Mouse (Mus musculus): ENCODE results near the gene Selenop.
"Not testable (repeated sequence)": the region's sequence is repeated elsewhere in the genome, so short reads cannot be mapped to it uniquely, and the experiment has no call there.

Gene Selenop

DNA sequence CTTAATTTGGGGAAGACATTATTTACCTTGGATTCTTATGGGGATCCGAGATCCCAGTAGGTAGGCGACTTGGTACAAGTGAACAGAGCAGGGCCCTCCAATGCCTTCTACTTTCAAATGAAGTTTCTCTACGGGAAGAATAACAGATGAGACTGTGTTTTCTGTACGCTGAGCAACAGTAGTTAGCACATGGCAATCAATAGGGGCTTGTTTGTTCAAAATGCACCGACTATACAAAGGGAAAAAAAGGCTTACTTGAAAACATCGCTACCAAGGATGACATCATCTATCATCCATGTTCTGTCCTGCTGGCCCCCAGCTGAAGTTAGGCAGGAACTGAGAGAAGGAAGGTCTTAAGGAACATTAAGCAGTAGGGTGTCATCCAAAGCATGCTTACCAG, at the start of gene Selenop:
Gene Selenop, plus strand, starts transcription at position 301 of the 400 bp plus-strand sequence.
- in situ Hi-C loops (cut with MboI, MseI): no loop called here

DNA sequence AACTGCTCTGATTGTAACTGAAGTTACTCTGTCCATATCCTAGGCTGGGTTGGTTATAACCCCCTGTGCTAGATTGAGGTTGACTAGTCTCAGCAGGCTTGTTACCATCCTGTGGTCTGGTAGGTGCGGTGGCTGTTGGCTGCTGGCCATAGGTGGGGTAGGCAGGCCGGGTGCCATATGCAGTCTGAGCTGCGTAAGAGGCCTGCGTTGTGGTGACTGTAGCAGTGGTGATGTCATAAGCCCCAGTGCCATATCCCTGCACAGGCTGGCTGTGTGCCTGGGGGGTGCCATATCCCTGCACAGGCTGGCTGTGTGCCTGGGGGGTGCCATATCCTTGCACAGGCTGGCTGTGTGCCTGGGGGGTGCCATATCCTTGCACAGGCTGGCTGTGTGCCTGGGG, 49.7 kb upstream of the Selenop start:
- in situ Hi-C loops (cut with MboI, MseI): loop anchor here (10.0 kb wide), 1 partner anchor 206 kb away; no protein-coding TSS in a partner anchor

DNA sequence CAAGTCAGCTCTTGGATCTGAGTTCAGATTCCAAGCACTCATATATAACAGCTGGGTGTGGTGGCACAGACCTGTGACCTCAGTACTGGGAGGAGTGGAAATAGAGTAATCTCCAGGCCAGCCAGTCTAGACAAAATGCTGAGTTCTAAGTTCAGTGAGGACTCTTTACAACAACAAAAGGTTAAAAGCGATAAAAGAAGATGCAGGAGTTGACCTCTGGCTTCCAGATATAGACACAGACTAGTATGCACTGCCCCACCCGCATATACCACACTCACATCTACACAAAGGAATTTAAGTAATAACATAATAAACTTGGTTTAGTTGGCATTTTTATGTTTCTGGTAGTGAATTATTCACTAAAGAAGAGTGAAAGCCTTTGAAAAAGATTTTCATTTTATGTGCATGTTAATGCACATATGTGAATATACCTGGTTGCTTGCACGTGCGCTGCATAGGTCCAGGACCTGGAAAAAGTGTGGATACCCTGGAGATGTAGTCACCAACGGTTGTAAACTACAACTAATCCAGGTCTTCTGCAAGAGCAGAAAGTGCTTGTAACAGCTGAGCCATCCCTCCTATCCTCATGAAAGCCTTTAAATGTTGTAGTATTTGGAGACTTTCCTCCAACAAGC, 45.4 kb upstream of the Selenop start:
- in situ Hi-C loops (cut with MboI, MseI): no loop called here

DNA sequence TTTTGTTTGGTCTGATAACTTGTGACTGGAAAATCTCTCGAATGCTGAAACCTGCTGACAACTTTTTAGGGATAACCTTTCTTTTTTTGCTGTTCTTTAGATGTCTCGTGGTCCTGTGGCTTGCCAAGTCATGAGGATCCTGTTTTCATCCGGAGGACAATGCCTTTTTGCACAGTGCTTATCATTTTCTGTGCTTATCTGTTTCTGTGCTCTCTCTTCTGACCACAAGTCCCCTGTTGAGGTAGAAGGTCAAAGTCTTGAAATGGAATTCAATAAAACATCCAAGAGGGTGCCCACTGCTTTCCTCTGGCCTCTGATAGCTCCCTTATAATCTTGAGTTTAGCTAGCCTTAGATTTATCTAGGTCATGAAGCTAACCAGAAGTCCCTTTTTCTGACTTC, 41.8 kb upstream of the Selenop start:
- in situ Hi-C loops (cut with MboI, MseI): no loop called here

DNA sequence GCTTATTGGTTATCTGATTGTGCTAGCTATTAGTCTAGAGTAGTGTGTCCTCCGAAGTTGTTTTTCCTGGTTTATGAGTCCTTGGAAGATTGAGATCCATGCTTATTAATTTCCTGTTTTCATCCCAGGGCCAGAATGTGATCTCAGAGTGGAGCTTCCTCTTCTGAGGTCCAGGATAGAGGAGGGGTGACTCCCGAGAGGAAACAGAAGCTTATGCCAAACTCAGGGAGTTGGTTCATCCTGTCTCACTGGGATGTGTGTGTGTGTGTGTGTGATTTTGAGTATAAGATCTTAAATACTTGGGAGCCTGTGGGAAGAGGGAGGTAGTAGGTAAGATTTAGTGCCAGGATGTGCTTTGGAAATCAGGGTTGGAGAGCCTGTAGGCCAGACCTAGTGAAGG, 40.2 kb upstream of the Selenop start:
- in situ Hi-C loops (cut with MboI, MseI): no loop called here

DNA sequence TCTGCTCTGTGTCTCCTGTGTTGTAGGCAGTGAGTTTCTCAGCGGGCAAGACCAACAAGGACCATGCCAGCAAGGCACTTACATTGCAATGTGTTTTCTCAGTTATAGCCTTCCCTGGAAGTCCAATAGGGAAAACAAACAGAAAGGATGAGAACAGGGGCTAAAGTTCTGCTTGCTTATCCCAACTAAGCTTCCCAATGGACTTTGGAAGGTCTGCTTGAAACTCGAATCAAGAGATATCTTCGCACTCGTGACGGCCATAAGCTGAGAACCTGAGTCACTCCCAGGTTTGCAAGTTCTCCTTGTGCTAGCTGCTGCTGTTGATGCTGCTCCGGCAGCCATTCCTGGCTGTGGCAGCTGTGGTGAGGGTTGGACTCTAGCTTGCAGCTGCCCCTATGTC, 39.4 kb upstream of the Selenop start:
- in situ Hi-C loops (cut with MboI, MseI): no loop called here

DNA sequence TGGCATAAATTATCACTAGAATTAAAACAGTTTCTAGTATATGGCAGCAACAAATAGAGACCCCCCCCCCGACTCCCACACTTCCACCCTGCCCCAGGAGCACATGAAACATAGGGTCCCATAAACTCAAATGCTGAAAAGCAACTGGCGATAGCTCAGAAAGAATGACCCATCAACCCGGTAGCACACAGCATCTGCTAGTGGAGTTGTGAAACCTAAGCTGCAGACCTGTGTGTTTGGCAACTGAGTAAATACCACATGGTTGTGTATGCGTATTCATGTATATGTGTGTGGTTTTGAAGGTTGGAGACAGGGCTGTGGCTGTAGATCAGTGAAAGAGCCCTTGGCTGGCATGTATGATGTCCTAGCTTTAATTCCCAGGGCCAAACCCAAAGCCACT, 37.3 kb upstream of the Selenop start:
- in situ Hi-C loops (cut with MboI, MseI): no loop called here

DNA sequence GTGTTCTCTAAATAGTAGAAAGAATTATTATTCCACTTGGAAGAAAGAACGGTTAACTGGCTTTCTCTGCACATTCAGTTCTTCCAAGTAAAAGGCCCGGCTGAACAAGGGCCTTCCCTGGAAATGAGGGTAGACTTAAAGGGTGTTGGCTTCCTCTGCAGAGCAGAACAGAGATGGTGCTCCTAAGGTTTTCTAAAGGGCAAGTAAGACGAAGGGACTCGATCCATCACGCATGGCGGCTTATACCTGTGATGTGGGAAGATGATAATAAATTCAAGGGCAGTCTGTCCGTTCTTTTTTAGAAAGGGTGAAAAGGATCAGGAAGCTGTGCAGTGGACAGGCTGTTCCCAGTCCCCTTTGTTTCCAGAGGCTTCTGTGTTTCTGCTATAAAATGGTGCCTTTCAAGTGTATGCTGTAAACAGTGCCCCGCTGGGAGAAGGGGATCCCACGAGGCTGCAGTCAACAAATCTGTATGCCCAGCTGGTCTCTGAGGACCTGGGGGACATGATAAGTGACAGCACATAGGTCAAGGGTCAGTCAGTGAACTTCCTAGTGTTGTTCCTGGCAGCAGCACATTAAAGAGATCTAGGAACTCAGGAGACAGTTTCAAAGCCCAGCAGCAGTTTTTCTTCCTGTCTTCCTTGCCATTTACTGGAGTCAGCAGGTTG, 36.0 kb upstream of the Selenop start:
- in situ Hi-C loops (cut with MboI, MseI): no loop called here

DNA sequence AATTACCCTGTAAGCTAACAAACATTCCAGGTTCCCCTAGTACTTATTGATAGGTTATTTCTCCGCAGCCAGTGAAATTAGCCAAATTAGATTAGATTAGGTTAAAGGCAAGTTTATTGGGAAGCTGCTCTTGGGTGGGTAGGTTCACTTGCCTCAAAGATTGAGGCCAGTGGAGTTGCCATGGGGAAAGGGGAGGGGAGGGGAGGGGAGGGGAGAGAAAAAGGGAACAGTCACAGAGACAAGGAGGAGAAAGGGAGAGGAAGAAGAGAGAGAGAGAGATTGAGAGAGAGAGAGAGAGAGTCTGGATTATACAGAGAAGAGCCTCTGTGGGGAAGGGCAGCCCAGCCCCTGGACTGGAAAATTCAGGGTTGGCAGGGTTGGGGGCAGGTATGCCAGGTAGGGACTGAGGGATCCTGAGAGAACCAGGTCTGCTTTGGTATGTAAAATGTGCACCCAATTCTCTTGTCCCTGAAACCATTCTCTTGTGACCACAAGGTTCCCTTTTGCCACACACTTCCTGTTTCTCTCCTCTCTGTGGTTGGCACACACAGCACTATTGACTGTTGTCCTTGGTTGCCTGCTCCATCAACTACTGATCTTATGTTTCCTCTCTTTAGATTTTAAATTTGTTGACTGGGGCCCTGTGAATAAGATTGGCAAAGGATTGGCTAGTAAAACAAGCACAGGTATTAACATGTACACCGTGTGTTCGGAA, 34.4 kb upstream of the Selenop start:
- in situ Hi-C loops (cut with MboI, MseI): no loop called here

DNA sequence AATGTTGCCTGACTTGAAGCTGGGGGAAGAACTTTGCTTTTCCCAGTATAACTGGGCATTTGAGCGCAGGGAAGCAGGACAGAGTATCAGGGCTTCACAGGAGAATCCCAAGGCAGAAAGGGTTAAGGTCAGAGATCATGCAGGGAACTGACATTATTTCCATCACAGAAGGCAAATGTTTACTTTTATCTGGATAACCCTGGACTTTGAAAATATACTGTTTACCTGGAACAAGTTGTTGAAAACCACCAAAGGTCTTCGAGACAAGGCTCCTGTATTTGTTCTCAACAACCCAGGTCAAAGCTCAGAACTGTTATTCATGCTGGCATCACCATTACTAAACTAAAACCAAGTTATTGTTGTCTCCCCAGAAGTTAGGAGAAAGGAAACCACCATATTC, 32.0 kb upstream of the Selenop start:
- in situ Hi-C loops (cut with MboI, MseI): no loop called here

DNA sequence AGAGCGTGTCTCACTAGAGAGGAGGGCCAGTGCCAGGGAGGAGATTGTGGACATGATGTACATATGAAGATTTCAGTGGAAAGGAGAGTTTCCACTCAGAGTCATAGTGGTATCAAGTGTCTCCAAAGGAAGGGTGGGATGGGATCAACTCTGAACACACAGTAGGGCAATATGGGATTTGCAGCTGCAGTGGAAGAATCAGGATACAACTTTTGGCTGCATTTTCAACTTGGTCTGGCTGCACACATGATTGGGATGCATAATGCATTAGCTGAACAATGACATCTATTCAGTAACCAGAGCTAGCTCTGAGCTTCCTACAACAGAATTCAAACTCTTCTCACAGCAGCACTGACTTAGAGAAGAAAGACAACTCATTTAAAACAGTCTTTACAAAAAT, 30.4 kb upstream of the Selenop start:
- in situ Hi-C loops (cut with MboI, MseI): no loop called here

DNA sequence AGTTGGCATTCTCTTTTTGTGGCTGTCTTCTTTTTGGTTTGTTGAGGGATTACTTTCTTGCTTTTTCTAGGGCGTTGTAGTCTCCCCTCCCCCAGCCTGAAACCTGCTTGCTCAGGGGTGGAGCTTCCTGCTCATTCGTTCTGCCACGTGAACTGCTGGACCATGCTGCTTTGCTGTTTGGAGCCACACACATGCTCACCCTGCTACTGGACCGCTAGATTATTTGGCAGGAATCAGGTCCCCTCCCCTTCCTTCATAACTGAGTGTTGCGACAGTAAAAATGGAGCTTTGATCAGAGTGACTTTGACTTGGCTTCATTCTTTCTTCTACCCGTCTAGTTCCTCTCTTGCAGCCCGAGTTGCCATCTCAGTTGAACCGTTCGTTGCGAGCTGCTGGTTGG, 23.3 kb upstream of the Selenop start:
- in situ Hi-C loops (cut with MboI, MseI): not testable (repeated sequence)

DNA sequence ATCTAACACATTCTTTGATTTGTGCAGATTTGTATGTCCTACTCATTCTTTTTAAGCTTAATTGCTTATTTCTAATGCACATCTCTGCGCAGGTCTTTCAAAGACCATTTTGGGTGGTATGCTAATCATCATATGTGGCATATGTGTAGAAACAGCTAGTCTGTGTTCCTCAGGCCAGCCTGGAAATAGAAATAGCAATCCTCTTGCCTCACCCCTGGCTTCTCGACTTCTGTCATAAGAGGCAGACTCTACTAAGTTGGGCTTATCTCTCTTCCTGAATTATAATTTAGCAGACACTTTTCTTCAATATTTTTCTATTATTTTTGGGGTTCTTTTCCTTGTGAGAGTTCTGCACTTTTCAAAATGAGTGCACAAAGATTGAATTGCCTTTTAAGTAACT, 17.7 kb upstream of the Selenop start:
- in situ Hi-C loops (cut with MboI, MseI): no loop called here

DNA sequence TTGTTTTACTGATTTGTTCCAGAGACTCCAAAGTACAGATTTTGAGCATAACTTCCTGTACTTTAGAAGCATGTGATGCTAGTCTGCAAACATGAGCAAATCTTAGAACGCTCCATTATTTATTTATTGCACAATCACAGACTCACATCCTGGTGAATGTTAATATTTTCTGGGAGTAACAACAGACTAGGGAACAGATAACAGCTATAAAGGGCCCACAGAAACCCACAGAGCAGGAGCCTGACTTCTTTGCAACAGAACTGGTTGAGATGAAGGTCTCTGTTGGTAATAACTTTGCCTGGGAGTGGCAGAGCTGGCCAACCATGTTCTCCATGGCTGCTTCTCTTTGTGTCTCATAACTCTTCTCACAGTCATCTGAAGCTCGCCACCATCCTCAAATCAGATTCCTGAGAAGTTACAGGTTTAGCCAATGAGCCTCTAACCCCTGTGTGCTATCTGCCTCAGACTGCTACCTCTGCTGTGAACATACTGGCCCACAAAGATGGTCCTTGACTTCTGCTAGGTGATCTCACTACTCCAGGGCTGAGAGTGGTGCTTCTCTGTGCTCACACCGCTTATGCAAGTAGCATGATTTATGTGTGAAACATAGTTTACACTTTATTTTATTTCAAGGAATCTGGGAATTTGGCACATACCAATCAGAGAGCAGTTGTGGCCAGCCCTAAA, 17.2 kb upstream of the Selenop start:
- in situ Hi-C loops (cut with MboI, MseI): no loop called here

DNA sequence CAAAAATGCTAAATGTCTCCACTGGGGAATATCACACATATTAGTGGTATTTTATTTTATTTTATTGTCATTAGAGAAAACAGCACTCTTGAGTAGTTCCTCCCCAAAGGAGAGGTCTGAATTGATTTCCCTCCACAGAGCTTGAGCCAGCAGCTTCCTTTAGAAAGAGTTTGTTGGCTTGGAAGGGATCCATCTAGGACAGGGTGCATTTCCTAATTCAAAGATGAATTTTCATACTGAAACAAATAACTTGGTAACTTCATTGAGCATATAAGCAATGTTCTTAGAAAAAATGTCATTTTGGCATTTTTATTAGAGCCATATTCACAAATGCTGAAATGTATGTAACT, 16.7 kb upstream of the Selenop start:
- in situ Hi-C loops (cut with MboI, MseI): no loop called here

DNA sequence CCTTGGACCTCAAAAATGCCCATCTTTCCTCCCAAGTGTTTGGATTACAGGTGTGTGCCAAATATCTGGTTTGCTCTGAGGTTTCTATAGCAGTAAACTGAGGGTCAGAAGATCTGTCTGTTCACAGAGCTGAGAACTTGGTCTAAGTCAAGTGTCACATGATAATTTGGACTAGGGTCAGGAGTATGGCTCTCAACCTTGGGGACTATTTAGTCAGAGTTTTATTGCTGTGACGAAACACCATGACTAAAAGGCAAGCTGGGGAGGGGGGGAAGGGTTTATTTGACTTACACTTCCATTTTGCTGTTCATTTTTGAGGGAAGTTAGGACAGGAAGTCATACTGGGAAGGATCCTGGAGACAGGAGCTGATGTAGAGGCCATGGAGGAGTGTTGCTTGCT, 9.3 kb upstream of the Selenop start:
- in situ Hi-C loops (cut with MboI, MseI): loop anchor here (5.0 kb wide), 1 partner anchor 207 kb away; no protein-coding TSS in a partner anchor

DNA sequence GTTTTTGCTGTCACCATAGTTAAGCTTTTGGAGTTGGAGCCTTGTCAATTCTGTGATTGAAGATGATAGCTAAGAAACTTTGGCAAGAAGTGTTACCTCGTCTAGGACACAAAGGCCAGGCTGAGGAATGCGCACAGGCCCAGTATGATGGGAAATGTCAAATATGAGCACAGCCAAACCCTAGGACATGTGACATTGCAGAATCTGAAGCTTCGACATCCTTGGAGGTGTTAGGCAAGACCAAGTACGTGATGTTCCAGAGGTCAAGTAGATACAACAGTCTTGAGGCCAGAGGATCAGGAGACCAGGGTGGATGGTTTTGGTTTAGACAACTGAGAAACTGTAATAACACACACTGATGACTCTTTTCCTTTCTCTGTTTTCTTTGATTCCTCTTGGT, 8.0 kb upstream of the Selenop start:
- in situ Hi-C loops (cut with MboI, MseI): no loop called here

DNA sequence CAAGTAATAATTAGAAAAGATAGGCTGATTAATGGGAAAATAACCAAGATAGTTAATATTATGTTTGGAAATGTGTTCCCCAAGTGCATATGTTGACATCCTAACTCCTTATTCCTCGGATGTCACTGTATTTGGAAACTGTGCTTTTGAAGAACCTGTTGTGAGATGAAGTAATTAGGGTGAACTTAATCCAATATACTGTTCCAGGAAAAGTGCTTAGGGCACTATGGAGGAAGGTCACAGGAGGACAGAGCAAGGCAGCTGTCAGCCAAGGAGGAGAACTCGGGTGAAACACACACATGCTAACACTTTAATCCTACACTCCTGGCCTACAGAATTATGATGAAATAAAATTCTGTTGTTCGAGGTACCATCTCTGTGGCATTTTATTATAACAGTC, 5.5 kb upstream of the Selenop start:
- in situ Hi-C loops (cut with MboI, MseI): no loop called here

DNA sequence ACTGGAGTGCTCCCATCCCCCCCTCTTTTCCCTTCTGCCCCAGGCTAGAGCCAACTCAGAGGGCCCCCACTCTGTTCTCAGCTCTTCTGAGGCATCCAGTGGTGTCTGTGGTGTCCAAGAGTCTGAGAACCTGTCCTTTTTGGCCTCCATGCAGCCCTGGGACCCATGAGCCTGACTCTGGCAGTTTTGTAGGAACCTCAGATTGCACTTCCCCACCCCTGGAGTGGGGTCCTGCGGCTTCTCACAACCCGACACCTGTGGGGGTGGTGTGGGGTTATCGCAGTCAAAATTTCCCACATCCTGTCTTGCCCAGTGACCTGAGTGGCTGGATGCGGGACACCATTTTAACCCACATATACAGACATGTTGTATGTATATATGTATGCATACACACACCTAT, 4.1 kb upstream of the Selenop start:
- in situ Hi-C loops (cut with MboI, MseI): no loop called here

DNA sequence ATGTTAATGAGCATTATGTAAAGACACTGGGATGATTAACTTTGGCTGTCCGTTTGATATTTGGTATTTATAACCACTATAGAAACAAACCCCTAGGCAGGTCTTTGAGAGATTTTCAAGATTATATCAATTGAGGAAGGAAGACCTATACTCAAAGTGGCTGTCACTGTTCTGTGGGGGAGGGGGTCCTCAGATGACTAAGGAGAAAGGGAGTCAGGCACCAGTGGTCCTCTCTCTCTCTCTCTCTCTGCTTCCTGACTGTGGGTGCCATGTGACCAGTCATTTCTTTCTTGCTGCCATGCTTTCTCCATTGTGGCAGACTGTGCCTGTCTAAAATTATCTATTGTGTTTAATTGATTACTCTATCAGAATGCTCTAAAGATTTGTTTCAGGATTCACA, 3.5 kb upstream of the Selenop start:
- in situ Hi-C loops (cut with MboI, MseI): no loop called here

DNA sequence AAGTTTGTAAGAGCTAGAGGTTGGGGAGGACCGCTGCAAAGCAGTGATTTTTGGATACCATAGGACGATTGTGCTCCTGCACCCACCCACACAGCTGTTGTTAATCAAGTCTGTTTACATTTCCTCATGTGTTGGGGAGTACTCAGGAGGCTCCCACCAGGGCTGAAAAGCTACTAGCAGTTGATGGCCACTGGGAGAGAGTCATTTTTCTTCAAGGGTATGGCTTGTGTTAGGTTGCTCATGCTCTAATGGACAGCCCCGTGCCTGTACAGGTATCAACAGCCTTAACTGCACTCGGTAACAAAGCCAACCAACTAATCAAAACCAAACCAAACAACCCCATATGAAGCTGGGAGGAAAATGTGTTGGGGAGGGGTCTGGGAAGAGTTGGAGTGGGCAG, 1.1 kb downstream of the Selenop start:
- in situ Hi-C loops (cut with MboI, MseI): no loop called here

DNA sequence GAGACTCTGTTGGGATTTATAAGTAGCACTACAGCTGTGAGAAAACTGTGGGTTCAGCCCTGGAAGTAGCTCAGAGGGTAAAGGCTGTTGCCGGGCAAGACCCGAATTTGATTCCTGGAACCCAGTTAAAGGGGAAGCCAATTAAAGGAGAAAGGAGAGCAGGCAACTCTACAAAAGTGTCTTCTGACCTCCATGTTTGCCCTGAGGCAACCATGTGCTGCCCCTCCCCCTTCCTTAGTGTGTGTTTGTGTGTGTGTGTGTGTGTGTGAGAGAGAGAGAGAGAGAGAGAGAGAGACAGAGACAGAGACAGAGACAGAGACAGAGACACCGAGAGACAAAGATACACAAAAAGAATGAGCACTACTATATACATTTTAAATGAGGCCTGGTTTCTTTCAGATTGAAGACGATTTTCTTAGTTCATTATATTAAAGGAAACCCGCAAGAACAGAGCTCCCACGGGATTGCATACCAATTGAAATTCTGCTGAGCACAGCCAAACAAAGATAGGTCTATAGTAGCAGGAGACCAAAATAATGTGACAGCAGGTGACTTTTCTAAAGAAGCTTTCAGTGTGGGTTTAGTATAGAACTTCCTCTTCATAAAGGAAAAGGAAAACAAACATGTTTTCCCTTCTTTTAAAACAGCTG, 1.8 kb downstream of the Selenop start:
- in situ Hi-C loops (cut with MboI, MseI): no loop called here
